In genomic region chr14:77369070-77369469, GRCm38 (mm10) we compare ENCODE assay signal across 15 mouse cellular contexts.
"Had no signal": no experiment of that assay in that cellular context is flagged by ENCODE, and none has a peak within 500 bp of the region (broad histone marks: within the 10 kb centered on the region; RNA-seq: fewer than 3 reads in every experiment).

No protein-coding gene starts in this region.

- ATAC-seq: midbrain, embryonic 15.5 days had no signal

- H3K27ac ChIP-seq: liver, embryonic 13.5 days; midbrain, embryonic 12.5 days; midbrain, embryonic 15.5 days; neural tube, embryonic 13.5 days; stomach, embryonic 15.5 days had no signal

- DNase-seq: kidney, adult 18-20 months; kidney, adult 9 months; liver, embryonic 13.5 days; lung, adult 2 months; lung, postnatal 14 days; lung, postnatal 4 days; retina, postnatal 1 day; right cerebral cortex, postnatal 25 days; spleen, adult 18-20 months; thymus, postnatal 25 days had no signal

- H3K4me3 ChIP-seq: liver, embryonic 13.5 days; midbrain, embryonic 12.5 days; midbrain, embryonic 15.5 days; myocyte; neural tube, embryonic 13.5 days; stomach, embryonic 15.5 days had no signal
